Mouse (Mus musculus): Measurements from ENCODE around the gene Dcaf17. TPM values are rescaled to one million over a fixed set of nuclear protein-coding genes. Genes with fewer than 3 reads are reported as not detected.

The Dcaf17 gene
- 25.1 TPM for polyA plus RNA-seq (2015; fragmentation: Illumina TruSeq; extraction: RNeasy Lipid Tissue Mini Kit (QIAGEN cat#74804); ENCODE audit: insufficient read depth, low replicate concordance)

DNA sequence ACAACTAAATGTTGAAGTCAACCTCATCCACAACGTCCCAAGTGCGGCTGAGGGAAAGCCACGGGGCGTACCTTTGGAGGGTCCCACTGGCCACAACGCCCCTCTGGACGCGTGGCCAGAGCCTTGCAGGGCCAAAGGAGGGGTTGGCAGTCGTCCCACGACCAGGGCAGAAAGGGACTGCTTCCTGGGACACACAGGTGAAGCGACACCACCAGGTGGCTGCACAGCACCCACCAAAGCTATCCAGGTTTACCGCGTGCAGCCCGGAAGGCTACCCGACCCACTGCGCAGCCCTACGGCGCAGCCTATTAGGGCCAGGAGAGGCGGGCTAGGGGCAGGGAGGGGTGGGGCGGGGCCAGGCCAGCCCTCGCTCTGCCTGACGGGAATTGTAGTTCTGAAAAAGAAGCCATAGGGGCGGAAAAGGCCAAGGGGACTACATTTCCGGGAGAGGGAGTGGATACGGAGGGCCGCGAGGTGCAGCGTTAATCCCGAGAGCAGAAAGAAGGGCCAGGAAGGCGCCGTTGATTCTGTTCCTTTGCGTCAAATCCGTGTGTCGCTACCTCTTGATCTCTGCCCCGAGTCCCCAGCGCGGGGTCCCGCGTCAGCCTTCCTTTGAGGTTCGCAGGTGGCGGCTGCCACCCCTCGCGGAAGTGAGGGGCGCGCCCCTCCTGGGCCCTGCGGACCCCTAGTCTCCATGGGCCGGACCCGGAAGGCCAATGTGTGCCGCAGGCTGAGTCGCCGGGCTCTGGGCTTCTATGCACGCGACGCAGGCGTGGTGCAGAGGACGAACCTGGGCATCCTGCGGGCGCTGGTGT is at the start of gene Dcaf17, which contains the start of gene Mettl8:
Gene Dcaf17, plus strand, starts transcription at position 29 of the 815 bp plus-strand sequence.
Gene Mettl8, minus strand, starts transcription at position 284 of the 815 bp plus-strand sequence.

DNA sequence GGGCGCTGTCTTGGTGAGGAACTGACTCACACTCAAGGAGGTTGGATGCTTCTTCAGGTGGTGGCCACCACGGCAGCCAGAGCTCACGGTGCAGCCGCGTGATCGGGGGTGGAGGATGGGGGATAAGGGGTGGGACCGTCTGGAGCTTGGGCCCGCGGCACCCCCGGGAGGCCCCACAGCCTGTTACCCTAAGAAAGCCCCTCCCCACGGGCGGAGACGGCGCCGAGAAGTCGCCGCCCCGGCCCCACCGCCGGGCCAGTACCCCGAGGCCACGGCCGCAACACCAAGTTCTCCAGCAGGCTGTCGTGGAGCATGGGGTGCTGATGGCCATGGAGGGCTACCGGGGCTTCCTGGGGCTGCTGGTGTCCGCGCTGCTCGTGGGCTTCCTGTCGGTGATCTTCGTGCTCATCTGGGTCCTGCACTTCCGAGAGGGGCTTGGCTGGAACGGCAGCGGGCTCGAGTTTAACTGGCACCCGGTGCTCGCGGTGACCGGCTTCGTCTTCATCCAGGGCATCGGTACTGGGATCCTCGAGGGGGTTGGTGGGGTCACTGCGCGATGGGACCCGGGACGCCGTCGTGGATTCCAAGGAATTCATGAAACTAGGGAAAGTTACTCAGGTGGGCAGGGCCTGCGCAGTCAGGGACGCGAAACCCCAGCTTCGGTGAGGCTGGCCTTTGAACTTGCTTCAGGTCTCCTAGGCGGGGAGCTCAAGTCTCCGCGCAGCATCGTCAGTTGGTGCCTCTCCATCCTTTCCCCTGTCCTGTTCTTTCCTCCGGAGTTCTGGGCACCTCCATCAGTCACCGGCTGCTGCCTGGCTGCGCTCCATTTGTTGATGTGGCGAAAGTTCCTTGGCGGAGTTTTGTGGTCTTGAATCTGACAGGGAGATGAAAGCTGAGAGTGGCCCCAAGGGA is 62.9 kb downstream of the Dcaf17 start, which contains the start of gene Cybrd1:
Gene Cybrd1, plus strand, starts transcription at position 127 of the 912 bp plus-strand sequence.

Other genes starting within 250 kb of the Dcaf17 start
- gene Tlk1, start 229.6 kb upstream of the Dcaf17 start, polyA plus RNA-seq (2015; fragmentation: Illumina TruSeq; extraction: RNeasy Lipid Tissue Mini Kit (QIAGEN cat#74804); ENCODE audit: insufficient read depth, low replicate concordance): 99.5 TPM
- 20.1 TPM for gene Mettl8, start 255 bp downstream of the Dcaf17 start, polyA plus RNA-seq (2015; fragmentation: Illumina TruSeq; extraction: RNeasy Lipid Tissue Mini Kit (QIAGEN cat#74804); ENCODE audit: insufficient read depth, low replicate concordance)
- 4.3 TPM for gene Cybrd1, start 62.6 kb downstream of the Dcaf17 start, polyA plus RNA-seq (2015; fragmentation: Illumina TruSeq; extraction: RNeasy Lipid Tissue Mini Kit (QIAGEN cat#74804); ENCODE audit: insufficient read depth, low replicate concordance)
- 100 TPM for gene Dync1i2, start 156.4 kb downstream of the Dcaf17 start, polyA plus RNA-seq (2015; fragmentation: Illumina TruSeq; extraction: RNeasy Lipid Tissue Mini Kit (QIAGEN cat#74804); ENCODE audit: insufficient read depth, low replicate concordance)